ENCODE assay signal across 38 mouse cellular contexts in the genomic region with DNA sequence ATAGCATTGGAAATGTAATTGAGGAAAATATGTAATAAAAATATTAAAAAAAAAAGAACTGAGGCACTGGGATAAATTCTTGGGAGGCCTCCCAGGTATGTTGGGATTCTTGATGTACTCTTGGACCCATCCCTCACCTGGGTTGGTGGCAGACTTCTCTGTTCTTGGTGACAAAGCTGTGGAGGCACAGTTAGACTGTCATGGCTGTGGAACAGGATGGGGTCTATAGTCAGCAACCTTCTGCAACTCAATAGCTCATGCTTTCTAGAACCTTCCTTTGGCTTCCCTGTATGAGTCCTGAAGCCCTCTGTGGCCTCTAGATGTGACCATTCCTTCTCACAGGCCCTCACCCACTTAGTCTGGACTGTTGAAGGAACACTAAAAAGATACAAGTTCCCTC. TPM values are rescaled to one million over a fixed set of nuclear protein-coding genes. Genes with fewer than 3 reads are reported as not detected.
"Had no signal": no experiment of that assay in that cellular context is flagged by ENCODE, and none has a peak within 500 bp of the region (broad histone marks: within the 10 kb centered on the region; RNA-seq: fewer than 3 reads in every experiment).

No protein-coding gene starts in this region.

- H3K4me2 ChIP-seq: embryonic facial prominence, embryonic 12.5 days; embryonic facial prominence, embryonic 13.5 days; embryonic facial prominence, embryonic 15.5 days; forebrain, embryonic 12.5 days; forebrain, embryonic 13.5 days; forebrain, embryonic 15.5 days had no signal

- H3K27me3 ChIP-seq: embryonic facial prominence, embryonic 12.5 days; embryonic facial prominence, embryonic 13.5 days; embryonic facial prominence, embryonic 15.5 days; forebrain, embryonic 12.5 days; forebrain, embryonic 13.5 days; forebrain, embryonic 15.5 days had no signal

- H3K4me1 ChIP-seq: embryonic facial prominence, embryonic 10.5 days; embryonic facial prominence, embryonic 12.5 days; embryonic facial prominence, embryonic 13.5 days; embryonic facial prominence, embryonic 15.5 days; forebrain, embryonic 10.5 days; forebrain, embryonic 12.5 days; forebrain, embryonic 13.5 days; forebrain, embryonic 15.5 days had no signal

- ATAC-seq: forebrain, embryonic 13.5 days; forebrain, embryonic 14.5 days; forebrain, embryonic 15.5 days; forebrain, embryonic 16.5 days; forebrain, postnatal 0 days had no signal

- H3K9me3 ChIP-seq: embryonic facial prominence, embryonic 10.5 days; embryonic facial prominence, embryonic 12.5 days; embryonic facial prominence, embryonic 13.5 days; embryonic facial prominence, embryonic 15.5 days; forebrain, embryonic 10.5 days; forebrain, embryonic 12.5 days; forebrain, embryonic 13.5 days; forebrain, embryonic 15.5 days had no signal

- H3K9ac ChIP-seq: embryonic facial prominence, embryonic 12.5 days; embryonic facial prominence, embryonic 13.5 days; embryonic facial prominence, embryonic 15.5 days; forebrain, embryonic 12.5 days; forebrain, embryonic 13.5 days; forebrain, embryonic 15.5 days; forebrain, postnatal 0 days had no signal

- H3K27ac ChIP-seq: embryonic facial prominence, embryonic 10.5 days; embryonic facial prominence, embryonic 12.5 days; embryonic facial prominence, embryonic 13.5 days; embryonic facial prominence, embryonic 15.5 days; forebrain, embryonic 10.5 days; forebrain, embryonic 12.5 days; forebrain, embryonic 13.5 days; forebrain, embryonic 15.5 days; gastrocnemius, adult 2 months; heart, adult 2 months had no signal

- H3K36me3 ChIP-seq: embryonic facial prominence, embryonic 10.5 days; embryonic facial prominence, embryonic 12.5 days; embryonic facial prominence, embryonic 13.5 days; embryonic facial prominence, embryonic 15.5 days; forebrain, embryonic 10.5 days; forebrain, embryonic 12.5 days; forebrain, embryonic 15.5 days had no signal

- DNase-seq: cerebellum, adult 8-10 months; cerebellum, adult 9-10 months; cerebellum, adult 9-11 months; cerebellum, postnatal 10 days; cerebellum, postnatal 14 days; cerebellum, postnatal 25 days; cerebellum, postnatal 36 days; embryo, embryonic 11 days; forebrain, postnatal 0 days; gastrocnemius, adult 2 months; gastrocnemius, postnatal 10 days; gastrocnemius, postnatal 14 days; gastrocnemius, postnatal 25 days; gastrocnemius, postnatal 36 days; heart, adult 18-20 months; heart, adult 2 months had no signal

- H3K4me3 ChIP-seq: embryonic facial prominence, embryonic 10.5 days; embryonic facial prominence, embryonic 12.5 days; embryonic facial prominence, embryonic 13.5 days; embryonic facial prominence, embryonic 15.5 days; erythroblast, embryonic 14.5 days; forebrain, embryonic 10.5 days; forebrain, embryonic 12.5 days; forebrain, embryonic 13.5 days; forebrain, embryonic 15.5 days; gastrocnemius, adult 2 months; heart, adult 2 months had no signal

RNA-seq across cellular contexts. Expression of a gene that starts 11.8 kb away (rescaled TPM):
- polyA plus RNA-seq: erythroblast, embryonic 14.5 days had no signal

RNA-seq across cellular contexts. Expression of a gene that starts 26.3 kb away (rescaled TPM):
- polyA plus RNA-seq: erythroblast, embryonic 14.5 days had no signal

RNA-seq across cellular contexts. Expression of a gene that starts 36.3 kb away (rescaled TPM):
- total RNA-seq: forebrain, postnatal 0 days; gastrocnemius, adult 18-20 months; gastrocnemius, adult 2 months; gastrocnemius, adult 8-10 months; gastrocnemius, postnatal 10 days; gastrocnemius, postnatal 14 days; gastrocnemius, postnatal 25 days; gastrocnemius, postnatal 36 days; gastrocnemius, postnatal 4 days had no signal
- polyA plus RNA-seq: embryonic facial prominence, embryonic 10.5 days; embryonic facial prominence, embryonic 11.5 days; embryonic facial prominence, embryonic 13.5 days; erythroblast, embryonic 14.5 days; forebrain, embryonic 11.5 days; forebrain, embryonic 12.5 days; forebrain, embryonic 13.5 days; forebrain, embryonic 15.5 days had no signal

RNA-seq across cellular contexts. Expression of a gene that starts 44.6 kb away (rescaled TPM):
- total RNA-seq: common myeloid progenitor, adult 5-6 weeks; forebrain, postnatal 0 days; gastrocnemius, adult 18-20 months; gastrocnemius, adult 2 months; gastrocnemius, adult 8-10 months; gastrocnemius, postnatal 10 days; gastrocnemius, postnatal 14 days; gastrocnemius, postnatal 25 days; gastrocnemius, postnatal 36 days; gastrocnemius, postnatal 4 days; granulocyte monocyte progenitor cell, adult 5-6 weeks; heart, adult 2 months had no signal
- polyA plus RNA-seq: cortical plate, adult 2 months; embryonic facial prominence, embryonic 10.5 days; embryonic facial prominence, embryonic 11.5 days; embryonic facial prominence, embryonic 12.5 days; embryonic facial prominence, embryonic 13.5 days; embryonic facial prominence, embryonic 14.5 days; embryonic facial prominence, embryonic 15.5 days; erythroblast, embryonic 14.5 days; forebrain, embryonic 10.5 days; forebrain, embryonic 11.5 days; forebrain, embryonic 13.5 days; forebrain, embryonic 14.5 days; forebrain, embryonic 15.5 days; forebrain, embryonic 16.5 days; forebrain, postnatal 0 days; frontal cortex, adult 2 months; gonadal fat pad, adult 2 months; heart, adult 2 months had no signal
